Mouse (Mus musculus): ENCODE data around the gene C2cd4d.

DNA sequence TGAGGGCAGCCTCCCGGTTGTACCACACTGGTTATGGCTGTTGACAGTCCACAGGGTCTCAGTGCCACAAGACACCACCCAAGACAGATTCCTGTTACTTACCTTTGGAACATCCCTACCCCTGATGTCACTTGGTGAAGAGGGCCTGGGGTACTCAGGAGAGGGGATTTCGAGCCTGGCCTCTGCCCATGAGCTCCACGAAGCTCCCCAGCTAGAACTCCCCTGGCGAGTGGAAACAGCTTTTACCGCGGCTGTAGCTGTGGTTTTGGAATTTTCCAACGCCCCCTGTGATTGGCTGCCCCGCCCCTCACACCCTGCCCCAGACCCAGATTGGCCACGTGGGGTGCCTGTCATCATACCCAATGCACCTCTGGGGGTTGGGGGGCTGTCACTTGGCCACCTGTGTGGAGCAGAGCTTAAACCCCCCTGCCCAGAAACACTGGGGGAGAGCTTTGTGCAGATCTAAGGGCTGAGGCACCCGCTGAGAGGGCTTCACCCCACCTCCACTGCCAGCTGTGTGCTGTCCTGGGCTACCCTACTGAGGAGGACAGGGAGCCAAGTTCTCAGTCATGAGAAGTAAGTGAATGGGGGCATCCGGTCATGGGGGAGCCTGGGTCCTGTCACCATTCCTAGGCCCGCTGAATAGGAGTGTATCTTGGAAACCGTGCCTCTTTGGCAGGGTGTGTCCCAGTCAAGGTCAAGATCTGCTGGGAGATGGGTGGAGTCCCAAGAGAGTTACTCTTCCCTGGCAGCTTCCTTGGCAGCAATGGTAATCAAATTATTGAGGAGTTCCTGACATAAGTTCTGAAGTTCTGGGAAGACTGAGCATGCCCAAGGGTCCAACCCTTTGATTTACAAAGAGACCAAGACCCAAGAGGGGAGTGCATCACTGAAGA lies 15.0 kb downstream of the C2cd4d start:
- TF ChIP-seq CTCF (IDR thresholded peaks at IDR 0.05), result no peak
- TF ChIP-seq EP300 (IDR thresholded peaks at IDR 0.05), result no peak

Measured in lung, postnatal 0 days (tissue).